Mouse (Mus musculus) liver, embryonic 14.5 days (tissue): ENCODE measurements at regions not wholly inside any gene's neighbourhood (a gene's known extent, or its start where the extent isn't known, plus 50 kb on each side); places are given as distances from the start of the nearest gene placed in this dataset.

ENCODE experiments used
- ATAC-seq: fragments of 200-750 bp; cut with Nextera tagmentation; 2 replicates; pipeline ENCODE4 v1.8.0; 2017; ENCODE audit warnings: moderate number of reproducible peaks, mild to moderate bottlenecking, moderate library complexity; ENCODE audit not compliant: insufficient read depth
- DNase-seq, 3 experiments: peaks; one replicate each; pipeline ENCODE4 v3.0.0-alpha.2; 2012 to 2013; ENCODE audit warnings: low read depth in 3 of 3, low spot score in 3 of 3
- H3K27ac ChIP-seq: fragments of 300-500 bp; sonication (generic); 2 replicates; pipeline ENCODE4 v1.5.1; 2014; ENCODE audit warnings: moderate library complexity, mild to moderate bottlenecking, control low read depth, inconsistent platforms
- H3K27me3 ChIP-seq: fragments of 300-500 bp; sonication (generic); 2 replicates; pipeline ENCODE4 v1.6.1; 2014; ENCODE audit warnings: mild to moderate bottlenecking, low read length, moderate library complexity; ENCODE audit not compliant: control insufficient read depth, insufficient read depth
- H3K36me3 ChIP-seq: fragments of 300-500 bp; sonication (generic); replicated peaks from 2 replicates; pipeline ENCODE4 v1.6.1; 2014; ENCODE audit warnings: low read depth; ENCODE audit not compliant: control insufficient read depth, insufficient read depth
- H3K4me1 ChIP-seq, 2 experiments: fragments of 200-500 bp in 1 of 2; fragments of 300-500 bp in 1 of 2; sonication (generic) in 1 of 2; replicated peaks; 2 replicates each; pipeline ENCODE4 v1.6.1; 2012 to 2014; ENCODE audit warnings: antibody characterized with exemption in 1 of 2, inconsistent platforms in 1 of 2, low read length in 1 of 2; ENCODE audit not compliant: control insufficient read depth in 2 of 2, insufficient read depth in 2 of 2
- H3K4me2 ChIP-seq: fragments of 300-500 bp; sonication (generic); 2 replicates; pipeline ENCODE4 v1.6.1; 2014; ENCODE audit warnings: low read depth, mild to moderate bottlenecking, control low read depth, moderate library complexity
- H3K4me3 ChIP-seq, 2 experiments: fragments of 200-500 bp in 1 of 2; fragments of 300-500 bp in 1 of 2; sonication (generic) in 1 of 2; 2 replicates each; pipeline ENCODE4 v1.5.1; 2012 to 2014; ENCODE audit warnings: low read depth in 2 of 2, low read length in 2 of 2, mild to moderate bottlenecking in 2 of 2, control low read depth in 1 of 2, inconsistent platforms in 1 of 2, moderate library complexity in 1 of 2; ENCODE audit not compliant: insufficient read depth in 1 of 2
- H3K9ac ChIP-seq: fragments of 300-500 bp; sonication (generic); replicated peaks from 2 replicates; pipeline ENCODE4 v1.6.1; 2014; ENCODE audit warnings: mild to moderate bottlenecking, control low read depth, moderate library complexity
- H3K9me3 ChIP-seq: fragments of 300-500 bp; sonication (generic); 2 replicates; pipeline ENCODE4 v1.6.1; 2016; ENCODE audit warnings: low read length, mixed read lengths; ENCODE audit not compliant: control insufficient read depth
- CTCF ChIP-seq: IDR thresholded peaks from 2 replicates; pipeline ENCODE4 v1.5.1; 2016; ENCODE audit warnings: antibody characterized with exemption, low read depth, control low read depth
- EP300 ChIP-seq: IDR thresholded peaks from 2 replicates; pipeline ENCODE4 v1.6.1; 2016; ENCODE audit warnings: antibody characterized with exemption, low read depth
- WGBS: fragments of 180-500 bp; shearing (Covaris S2); extraction: QIAGEN DNeasy Blood & Tissue Kit; methylation state at CpG from one replicate; pipeline ENCODE4 v1.1.7; 2014; ENCODE audit not compliant: insufficient replicate concordance; 5-methylcytosine and 5-hydroxymethylcytosine counted together

DNA sequence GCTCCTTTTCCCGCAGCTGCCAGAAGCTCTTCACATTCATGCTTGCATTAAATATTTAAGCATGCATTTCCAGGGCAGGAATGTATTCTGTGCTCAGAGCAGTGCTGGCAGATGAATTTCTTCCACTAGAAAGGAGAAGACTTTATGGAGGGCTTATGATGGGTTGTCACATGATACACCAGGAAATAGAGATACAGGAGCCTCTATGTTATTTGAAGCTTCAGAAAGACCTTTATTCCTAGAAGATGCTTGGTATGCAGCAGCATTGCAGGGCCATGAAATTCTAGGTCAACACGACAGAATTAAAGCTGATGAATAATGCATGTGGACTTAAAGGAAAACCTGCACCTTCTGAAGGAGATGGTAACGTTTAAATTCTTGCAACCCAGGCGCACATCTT, 212.1 kb downstream of the Adgrg6 start:
- ATAC-seq (no peak), DNase-seq (no peak)
- no peak overlapping the region for H3K4me2 ChIP-seq
- WGBS = 39% methylated on average over 4 of the region's 4 CpGs
- H3K9me3 ChIP-seq = no peaks in the 10 kb centered on the region
- TF ChIP-seq CTCF (no peak), EP300 (no peak)
- no peak overlapping the region for H3K27ac ChIP-seq
- H3K9ac ChIP-seq = no peak overlapping the region
- H3K4me1 ChIP-seq = no peaks in the 10 kb centered on the region
- no peak overlapping the region for H3K4me3 ChIP-seq
- H3K36me3 ChIP-seq = no peaks in the 10 kb centered on the region
- no peaks in the 10 kb centered on the region for H3K27me3 ChIP-seq

DNA sequence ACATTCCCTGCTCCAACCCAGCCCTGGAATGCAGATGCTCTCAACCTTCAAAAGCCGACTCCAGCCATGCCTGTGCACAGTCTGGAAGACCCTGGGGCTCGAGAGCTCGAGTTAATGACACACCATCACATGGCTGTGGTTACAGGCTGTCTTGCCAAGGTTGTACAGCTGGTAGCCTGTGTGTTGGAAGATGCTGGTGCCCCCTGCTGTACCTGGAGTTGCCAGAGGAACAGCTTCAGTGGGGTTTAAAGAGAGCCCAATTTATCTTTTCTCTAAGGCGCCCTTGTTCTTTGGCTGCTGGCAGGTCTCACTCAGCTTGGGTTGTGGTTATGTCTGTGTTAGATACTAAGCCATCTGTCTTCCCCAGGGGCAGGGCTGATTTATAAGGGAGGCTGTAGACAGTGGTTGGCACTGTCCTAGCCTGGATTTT, 212.8 kb downstream of the Adgrg6 start:
- 37% methylated on average over 4 of the region's 4 CpGs for WGBS
- TF ChIP-seq EP300 (no peak), CTCF (no peak)
- no peak overlapping the region for H3K27ac ChIP-seq
- H3K4me2 ChIP-seq = no peak overlapping the region
- H3K4me1 ChIP-seq = no peaks in the 10 kb centered on the region
- no peaks in the 10 kb centered on the region for H3K27me3 ChIP-seq
- H3K9me3 ChIP-seq = no peaks in the 10 kb centered on the region
- no peak overlapping the region for H3K9ac ChIP-seq
- H3K4me3 ChIP-seq = no peak overlapping the region
- DNase-seq (no peak), ATAC-seq (no peak)
- H3K36me3 ChIP-seq = no peaks in the 10 kb centered on the region

DNA sequence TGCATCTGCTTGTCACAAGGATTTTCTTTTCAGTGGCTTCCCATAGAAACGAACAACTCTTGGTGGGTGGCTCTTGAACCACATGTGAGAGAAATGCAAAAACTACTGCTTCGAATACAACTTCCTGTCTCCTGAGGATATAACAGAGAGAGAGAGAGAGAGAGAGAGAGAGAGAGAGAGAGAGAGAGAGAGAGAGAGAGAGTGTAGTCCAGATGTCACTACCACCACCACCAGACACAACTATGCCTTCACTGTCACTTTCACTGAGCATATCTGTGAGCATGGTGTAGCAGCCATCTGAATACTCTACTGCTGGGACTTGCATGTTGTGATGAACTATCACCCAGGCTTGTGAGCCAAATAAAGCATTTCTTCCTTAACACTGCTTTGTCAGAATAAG, 216.6 kb downstream of the Adgrg6 start:
- WGBS = 33% methylated on average over 2 of the region's 2 CpGs
- no peak overlapping the region for H3K4me3 ChIP-seq
- TF ChIP-seq CTCF (no peak), EP300 (no peak)

DNA sequence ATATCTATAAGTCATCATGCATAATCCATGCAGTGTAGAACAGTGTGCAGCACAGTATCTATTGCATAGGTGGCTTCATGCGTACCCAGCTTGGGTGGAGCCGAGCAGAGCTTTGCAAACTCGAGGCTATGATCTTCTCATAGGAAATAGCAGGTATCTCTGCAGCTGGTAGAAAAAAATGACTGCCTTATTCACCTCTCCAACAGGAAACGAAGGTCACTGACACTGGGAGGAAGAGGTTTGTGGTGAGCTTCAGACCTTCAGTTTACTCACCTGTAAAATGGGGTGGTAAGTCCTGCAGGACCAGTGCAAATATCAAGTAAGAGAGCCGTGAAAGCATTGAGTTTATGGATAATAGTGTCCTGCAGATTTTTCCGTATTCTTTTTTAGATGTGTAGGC, 219.2 kb downstream of the Adgrg6 start:
- Histone ChIP-seq H3K36me3 (no peaks in the 10 kb centered on the region), H3K27ac (no peak overlapping the region), H3K27me3 (no peaks in the 10 kb centered on the region), H3K4me3 (no peak overlapping the region), H3K9ac (no peak overlapping the region), H3K4me2 (no peak overlapping the region), H3K9me3 (no peaks in the 10 kb centered on the region), H3K4me1 (no peaks in the 10 kb centered on the region)
- 59% methylated on average over 6 of the region's 6 CpGs for WGBS
- DNase-seq (no peak), ATAC-seq (no peak)
- TF ChIP-seq EP300 (no peak), CTCF (no peak)

More for the DNA sequence above, 216.6 kb downstream of the Adgrg6 start:
- Histone ChIP-seq H3K9ac (no peak overlapping the region), H3K27ac (no peak overlapping the region), H3K36me3 (no peaks in the 10 kb centered on the region), H3K27me3 (no peaks in the 10 kb centered on the region), H3K4me1 (no peaks in the 10 kb centered on the region), H3K4me2 (no peak overlapping the region), H3K9me3 (no peaks in the 10 kb centered on the region)
- DNase-seq (no peak), ATAC-seq (no peak)

DNA sequence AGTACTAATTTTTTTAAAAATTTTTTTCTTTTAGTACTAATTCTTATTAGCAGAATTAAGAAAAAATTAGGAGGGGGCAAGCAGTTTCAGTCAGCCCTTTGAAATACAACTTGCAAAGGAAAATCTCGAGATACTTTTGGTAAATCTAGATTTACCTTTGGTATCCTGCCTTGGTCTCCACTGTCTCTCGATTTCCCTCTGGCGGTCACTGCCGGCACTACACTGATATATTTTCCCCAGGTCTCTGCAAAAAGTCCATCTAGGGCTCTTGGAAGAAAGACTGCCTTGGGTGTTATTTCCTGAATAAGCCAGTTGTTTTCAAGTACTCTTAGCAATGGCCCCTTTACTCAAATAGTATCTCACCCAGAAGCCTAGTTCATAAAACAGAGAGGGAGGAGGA, 224.0 kb downstream of the Adgrg6 start:
- Histone ChIP-seq H3K36me3 (no peaks in the 10 kb centered on the region), H3K4me2 (no peak overlapping the region), H3K9me3 (no peaks in the 10 kb centered on the region), H3K27me3 (no peaks in the 10 kb centered on the region), H3K4me3 (no peak overlapping the region), H3K27ac (no peak overlapping the region), H3K4me1 (no peaks in the 10 kb centered on the region), H3K9ac (no peak overlapping the region)
- WGBS = 2% methylated on average over 4 of the region's 4 CpGs
- ATAC-seq (no peak), DNase-seq (peak in 2 of 3 experiments; percentile 3 to 6)
- peak; percentile 72 for TF ChIP-seq CTCF
- TF ChIP-seq EP300 = no peak
